Mouse (Mus musculus): ENCODE results near the gene Parp8. TPM values are rescaled to one million over a fixed set of nuclear protein-coding genes. Genes with fewer than 3 reads are reported as not detected.
A peak's percentile ranks its signal among the peaks of the same experiment; 100 is the strongest.

The Parp8 gene
- total and polyA plus RNA-seq, 2 experiments from 2014 or later: 24.5 to 40.0 TPM

DNA sequence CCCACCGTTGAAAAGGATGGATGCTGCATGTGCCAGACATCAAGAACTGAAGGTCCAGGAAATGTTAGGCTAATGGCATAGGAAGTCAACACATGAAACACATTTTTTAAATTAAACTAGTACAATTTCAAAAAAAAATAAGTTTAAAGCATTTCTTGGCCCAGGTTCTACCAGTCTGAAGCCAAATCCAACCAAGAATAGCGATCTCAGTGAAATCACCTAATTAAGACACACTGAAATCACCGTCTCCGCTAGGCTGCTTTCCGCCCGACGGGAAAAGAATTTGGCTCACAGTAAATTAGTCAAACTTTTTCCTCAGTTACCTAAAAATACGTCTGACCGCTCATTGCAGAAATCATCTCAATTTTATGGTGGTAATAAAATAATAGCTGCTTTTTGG lies 13.3 kb downstream of the Parp8 start:
- DNase-seq (ENCODE audit: low spot score) (no peak), ATAC-seq (ENCODE audit: low FRiP score) (no peak)
- no peaks in the 10 kb centered on the region for H3K36me3 ChIP-seq (ENCODE audit: insufficient read depth, low read length)
- H3K4me2 ChIP-seq (ENCODE audit: low read depth, low read length, poor library complexity, severe bottlenecking): no peak overlapping the region
- no peaks in the 10 kb centered on the region for H3K4me1 ChIP-seq (ENCODE audit: insufficient read depth, low read length)
- no peak for TF ChIP-seq CTCF (IDR thresholded peaks at IDR 0.05)
- H3K4me3 ChIP-seq (ENCODE audit: low read depth, low read length): no peak overlapping the region
- no peak overlapping the region for H3K9ac ChIP-seq (replicated peaks; ENCODE audit: low read length, poor library complexity, severe bottlenecking)
- no peak overlapping the region for H3K27ac ChIP-seq (ENCODE audit: low read depth, low read length)
- WGBS: 97% methylated on average over 9 of the region's 9 CpGs
- no peaks in the 10 kb centered on the region for H3K9me3 ChIP-seq (ENCODE audit: low read length)
- H3K27me3 ChIP-seq (ENCODE audit: insufficient read depth, low read length): no peaks in the 10 kb centered on the region

DNA sequence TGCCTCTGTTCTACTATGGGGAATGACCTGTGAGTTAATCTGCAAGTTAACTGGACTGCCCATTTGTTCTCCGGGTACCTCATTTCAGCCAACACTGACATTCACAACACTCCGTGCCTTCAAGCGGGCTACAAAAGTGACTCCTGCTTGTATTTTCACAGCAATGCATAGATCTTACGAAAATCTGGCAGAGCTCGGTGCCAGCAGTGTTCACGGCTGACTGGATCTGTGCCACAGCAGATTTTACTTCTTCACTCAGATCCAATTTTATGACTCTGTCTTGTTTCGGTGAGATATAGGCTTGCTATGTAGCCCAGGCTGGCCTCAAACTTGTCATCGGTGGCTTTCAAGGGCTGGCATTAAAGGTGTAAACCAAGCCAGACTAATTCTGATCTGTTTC lies 15.2 kb downstream of the Parp8 start:
- 75% methylated on average over 8 of the region's 8 CpGs for whole genome bisulfite sequencing

DNA sequence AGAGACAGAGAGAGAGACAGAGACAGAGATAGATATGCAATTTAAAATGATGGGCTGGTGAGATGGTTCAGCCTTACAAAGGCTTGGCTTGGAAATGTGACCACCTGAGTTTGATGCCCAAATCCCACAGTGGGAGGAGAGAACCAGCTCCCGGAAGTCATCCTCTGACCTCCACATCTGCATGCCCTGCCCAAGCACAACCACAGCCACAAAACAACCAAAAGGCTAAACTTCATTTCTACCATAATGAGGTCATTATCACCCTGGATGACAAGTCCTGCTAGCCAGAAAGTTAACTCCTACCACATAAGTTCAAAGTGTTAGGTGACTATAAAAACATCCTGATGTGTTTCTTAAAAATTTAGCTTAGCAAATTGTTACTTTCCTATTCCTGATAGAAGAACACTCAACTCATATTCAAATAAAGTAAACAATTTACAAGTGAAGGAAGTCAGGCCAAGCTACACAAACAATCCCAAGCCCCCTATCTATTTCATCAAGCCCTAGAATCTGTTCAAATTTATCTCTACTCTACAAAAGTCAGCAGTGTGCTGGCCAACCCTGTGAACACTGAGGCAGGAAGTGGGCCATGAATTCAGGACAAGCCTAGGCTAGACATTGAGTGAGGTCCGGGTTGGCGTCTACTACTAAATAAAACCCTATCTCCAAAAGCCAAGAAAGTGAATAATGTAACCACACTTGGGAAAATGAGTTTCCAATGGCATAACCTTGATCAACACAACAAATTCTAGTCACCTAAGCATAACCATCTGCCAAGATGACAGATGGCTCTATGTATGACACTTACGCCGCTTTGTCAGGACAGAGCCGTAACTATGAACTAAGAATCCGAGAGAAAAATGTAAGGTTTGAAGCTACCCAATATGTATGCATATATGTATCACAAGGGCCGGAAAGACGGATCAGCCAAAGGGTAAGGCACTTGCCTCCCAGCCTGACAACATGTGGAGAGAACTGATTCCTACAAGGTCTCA lies 17.0 kb downstream of the Parp8 start:
- no peak for TF ChIP-seq CTCF (IDR thresholded peaks at IDR 0.05)
- no peak for ATAC-seq (ENCODE audit: low FRiP score)
- Histone ChIP-seq H3K27me3 (ENCODE audit: insufficient read depth, low read length) (no peaks in the 10 kb centered on the region), H3K4me1 (ENCODE audit: insufficient read depth, low read length) (no peaks in the 10 kb centered on the region), H3K4me2 (ENCODE audit: low read depth, low read length, poor library complexity, severe bottlenecking) (no peak overlapping the region), H3K36me3 (ENCODE audit: insufficient read depth, low read length) (no peaks in the 10 kb centered on the region), H3K9ac (replicated peaks; ENCODE audit: low read length, poor library complexity, severe bottlenecking) (no peak overlapping the region), H3K27ac (ENCODE audit: low read depth, low read length) (no peak overlapping the region), H3K4me3 (ENCODE audit: low read depth, low read length) (no peak overlapping the region), H3K9me3 (ENCODE audit: low read length) (no peaks in the 10 kb centered on the region)
- DNase-seq (ENCODE audit: low spot score): no peak
- 95% methylated on average over 9 of the region's 9 CpGs for WGBS

More for the DNA sequence above, 15.2 kb downstream of the Parp8 start:
- H3K27ac ChIP-seq (ENCODE audit: low read depth, low read length): no peak overlapping the region
- H3K4me3 ChIP-seq (ENCODE audit: low read depth, low read length): no peak overlapping the region
- no peaks in the 10 kb centered on the region for H3K27me3 ChIP-seq (ENCODE audit: insufficient read depth, low read length)
- ATAC-seq (ENCODE audit: low FRiP score) (no peak), DNase-seq (ENCODE audit: low spot score) (peak; percentile 68)
- no peaks in the 10 kb centered on the region for H3K4me1 ChIP-seq (ENCODE audit: insufficient read depth, low read length)
- H3K9me3 ChIP-seq (ENCODE audit: low read length): no peaks in the 10 kb centered on the region
- H3K36me3 ChIP-seq (ENCODE audit: insufficient read depth, low read length): no peaks in the 10 kb centered on the region
- H3K9ac ChIP-seq (replicated peaks; ENCODE audit: low read length, poor library complexity, severe bottlenecking): no peak overlapping the region
- no peak for TF ChIP-seq CTCF (IDR thresholded peaks at IDR 0.05)
- no peak overlapping the region for H3K4me2 ChIP-seq (ENCODE audit: low read depth, low read length, poor library complexity, severe bottlenecking)

DNA sequence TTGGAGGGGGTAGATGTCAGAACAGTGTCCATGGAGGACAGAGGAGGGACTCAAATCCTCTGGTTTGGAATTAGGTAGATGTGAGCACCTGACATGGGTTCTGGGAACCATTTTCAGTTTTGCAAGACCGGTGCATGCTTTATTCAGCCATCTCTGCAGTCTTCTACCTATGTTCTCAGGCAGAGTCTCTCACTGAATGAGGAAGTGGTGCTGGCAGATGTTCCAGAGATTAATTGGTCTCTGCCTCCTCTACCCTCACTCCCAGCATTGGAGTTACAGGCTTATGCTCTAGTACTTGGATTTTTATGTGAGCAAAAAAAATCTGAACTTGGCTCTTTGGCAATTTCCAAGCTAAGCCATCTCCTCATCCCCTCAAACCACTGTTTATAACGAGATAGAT lies 17.8 kb downstream of the Parp8 start:
- no peak for ATAC-seq (ENCODE audit: low FRiP score)
- 87% methylated on average over 2 of the region's 2 CpGs for WGBS

DNA sequence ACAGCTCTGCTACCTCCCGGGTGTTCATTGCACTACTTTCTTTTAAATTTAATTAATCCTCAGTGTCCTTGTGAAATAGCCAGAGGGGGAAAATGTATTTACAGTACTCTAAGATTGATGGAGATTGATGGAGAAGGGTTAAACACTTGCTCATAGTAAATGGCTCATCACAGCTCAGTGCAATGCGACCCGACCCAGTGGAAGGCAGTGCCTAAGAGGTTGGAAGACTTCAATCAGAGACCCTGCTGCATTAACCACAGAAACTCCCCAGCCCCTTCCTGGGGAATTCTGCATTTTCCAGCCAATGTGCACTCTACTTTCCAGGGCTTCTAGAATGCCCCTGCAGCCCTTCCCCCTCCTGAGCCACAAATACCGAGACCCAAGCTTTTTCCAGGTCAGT lies 18.7 kb downstream of the Parp8 start:
- DNase-seq (ENCODE audit: low spot score) (no peak), ATAC-seq (ENCODE audit: low FRiP score) (no peak)
- 0 out of 2 replicates have a peak, but pooled peaks cover under 1% of the 10 kb centered on the region for H3K36me3 ChIP-seq (ENCODE audit: insufficient read depth, low read length)
- H3K4me1 ChIP-seq (ENCODE audit: insufficient read depth, low read length): no peaks in the 10 kb centered on the region
- H3K4me2 ChIP-seq (ENCODE audit: low read depth, low read length, poor library complexity, severe bottlenecking): no peak overlapping the region
- no peak for TF ChIP-seq CTCF (IDR thresholded peaks at IDR 0.05)
- H3K27me3 ChIP-seq (ENCODE audit: insufficient read depth, low read length): no peaks in the 10 kb centered on the region
- H3K9me3 ChIP-seq (ENCODE audit: low read length): no peaks in the 10 kb centered on the region
- 69% methylated on average over 4 of the region's 4 CpGs for WGBS
- H3K27ac ChIP-seq (ENCODE audit: low read depth, low read length): no peak overlapping the region
- no peak overlapping the region for H3K9ac ChIP-seq (replicated peaks; ENCODE audit: low read length, poor library complexity, severe bottlenecking)
- no peak overlapping the region for H3K4me3 ChIP-seq (ENCODE audit: low read depth, low read length)

More for the DNA sequence above, 17.8 kb downstream of the Parp8 start:
- H3K27me3 ChIP-seq (ENCODE audit: insufficient read depth, low read length): no peaks in the 10 kb centered on the region
- no peak overlapping the region for H3K4me3 ChIP-seq (ENCODE audit: low read depth, low read length)
- H3K9ac ChIP-seq (replicated peaks; ENCODE audit: low read length, poor library complexity, severe bottlenecking): no peak overlapping the region
- H3K9me3 ChIP-seq (ENCODE audit: low read length): no peaks in the 10 kb centered on the region
- no peaks in the 10 kb centered on the region for H3K4me1 ChIP-seq (ENCODE audit: insufficient read depth, low read length)
- H3K36me3 ChIP-seq (ENCODE audit: insufficient read depth, low read length): no peaks in the 10 kb centered on the region
- TF ChIP-seq CTCF (IDR thresholded peaks at IDR 0.05): no peak
- DNase-seq (ENCODE audit: low spot score): no peak
- no peak overlapping the region for H3K27ac ChIP-seq (ENCODE audit: low read depth, low read length)
- H3K4me2 ChIP-seq (ENCODE audit: low read depth, low read length, poor library complexity, severe bottlenecking): no peak overlapping the region

DNA sequence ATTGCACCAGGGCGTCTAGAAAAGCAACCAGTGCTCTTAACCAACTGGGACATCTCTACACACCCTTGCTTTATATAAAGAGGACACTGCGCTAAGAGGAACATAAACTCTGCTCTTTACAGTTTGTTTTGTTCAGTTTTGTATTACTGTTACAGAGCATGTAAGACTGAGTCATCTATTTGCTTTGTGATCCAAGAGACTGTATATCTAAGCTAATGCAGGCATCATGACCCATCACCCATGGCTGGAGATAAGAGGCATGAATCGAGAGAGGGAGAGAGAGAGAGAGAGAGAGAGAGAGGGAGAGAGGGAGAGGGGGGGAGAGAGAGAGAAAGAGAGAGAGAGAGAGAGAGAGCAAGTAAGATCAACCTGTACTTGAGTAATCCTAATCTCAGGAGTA lies 24.8 kb downstream of the Parp8 start:
- Histone ChIP-seq H3K36me3 (ENCODE audit: insufficient read depth, low read length) (0 out of 2 replicates have a peak, but pooled peaks cover 2% of the 10 kb centered on the region), H3K9me3 (ENCODE audit: low read length) (no peaks in the 10 kb centered on the region), H3K4me1 (ENCODE audit: insufficient read depth, low read length) (no peaks in the 10 kb centered on the region), H3K27me3 (ENCODE audit: insufficient read depth, low read length) (no peaks in the 10 kb centered on the region), H3K4me3 (ENCODE audit: low read depth, low read length) (no peak overlapping the region), H3K27ac (ENCODE audit: low read depth, low read length) (no peak overlapping the region), H3K9ac (replicated peaks; ENCODE audit: low read length, poor library complexity, severe bottlenecking) (no peak overlapping the region), H3K4me2 (ENCODE audit: low read depth, low read length, poor library complexity, severe bottlenecking) (no peak overlapping the region)
- TF ChIP-seq CTCF (IDR thresholded peaks at IDR 0.05): no peak
- ATAC-seq (ENCODE audit: low FRiP score) (no peak), DNase-seq (ENCODE audit: low spot score) (no peak)
- 94% methylated on average over 3 of the region's 3 CpGs for WGBS
